Mouse (Mus musculus) left cerebral cortex, adult 11 months (tissue): ENCODE results near the gene Med12l.
"Not testable (repeated sequence)": the region's sequence is repeated elsewhere in the genome, so short reads cannot be mapped to it uniquely, and the experiment has no call there.

Experiments
- DNase-seq: peaks from one replicate; pipeline ENCODE4 v3.0.0; 2022; ENCODE audit warnings: low spot score

Gene Med12l

DNA sequence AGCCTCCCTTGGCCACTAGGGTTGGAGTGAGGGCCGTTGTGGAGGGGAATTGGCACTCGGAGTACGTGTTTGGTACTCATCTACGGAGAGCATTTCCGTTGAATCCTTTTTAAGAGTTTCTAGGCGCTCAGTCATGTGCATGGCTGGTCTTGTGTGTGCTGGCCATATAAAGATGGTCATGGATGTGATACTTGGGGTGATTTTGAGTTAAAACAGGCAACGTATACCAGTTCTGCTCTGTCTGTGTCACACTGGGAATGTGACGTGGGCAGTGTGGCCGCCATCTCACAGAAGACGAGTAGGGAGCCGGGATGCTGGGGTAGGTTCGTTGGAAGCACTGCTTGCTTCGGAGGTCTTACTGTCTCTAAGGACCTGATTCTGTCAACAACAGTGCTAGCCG lies 17.3 kb downstream of the Med12l start:
- DNase-seq: no peak

DNA sequence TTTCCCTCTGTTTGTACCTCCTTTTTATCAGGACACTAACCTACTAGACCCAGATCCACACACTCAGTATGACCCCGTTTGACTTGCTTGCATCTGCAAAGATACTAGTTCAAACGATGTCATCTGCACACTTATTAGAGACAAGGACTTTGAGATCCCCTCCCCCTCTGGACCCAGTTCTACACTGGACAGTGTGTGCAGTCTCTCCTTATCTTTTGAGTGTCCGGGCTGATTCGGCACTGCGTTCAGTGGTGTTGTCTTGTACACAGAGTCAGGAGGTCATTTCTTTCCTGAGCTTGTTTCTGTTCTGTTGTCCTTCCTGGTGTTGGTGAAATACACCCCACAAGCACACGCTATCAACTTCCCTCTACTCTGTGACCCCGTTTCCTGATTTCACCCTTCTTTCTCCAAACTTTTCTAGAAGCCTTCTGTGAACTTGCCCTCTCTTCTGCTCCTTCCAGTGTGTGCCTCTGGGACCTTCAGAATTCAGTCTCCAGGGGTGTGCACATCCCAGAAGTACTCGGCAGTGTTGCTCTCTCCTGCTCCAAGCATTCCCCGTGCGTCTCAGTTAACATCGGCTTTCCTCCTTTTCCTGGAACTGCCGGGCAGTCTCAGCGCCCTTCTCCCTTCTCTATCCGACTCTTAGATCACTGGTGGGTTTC lies 19.0 kb downstream of the Med12l start:
- no peak for DNase-seq

DNA sequence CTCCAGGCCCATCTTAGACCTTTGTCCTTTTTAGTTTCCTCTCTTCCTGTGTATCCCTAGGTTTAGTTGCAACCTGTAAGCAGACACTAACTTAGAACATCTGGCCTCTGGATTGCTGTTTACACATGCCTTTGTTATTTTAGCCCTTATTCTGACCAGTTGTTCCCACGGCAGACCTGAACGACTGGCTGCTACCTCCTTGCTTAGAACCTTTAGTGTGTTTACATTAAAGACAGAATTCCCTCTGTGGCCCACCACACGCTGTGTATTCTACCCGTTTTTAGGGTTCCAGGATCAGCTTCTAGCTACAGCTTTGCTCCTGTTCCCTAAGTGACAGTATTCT lies 19.5 kb downstream of the Med12l start:
- no peak for DNase-seq

DNA sequence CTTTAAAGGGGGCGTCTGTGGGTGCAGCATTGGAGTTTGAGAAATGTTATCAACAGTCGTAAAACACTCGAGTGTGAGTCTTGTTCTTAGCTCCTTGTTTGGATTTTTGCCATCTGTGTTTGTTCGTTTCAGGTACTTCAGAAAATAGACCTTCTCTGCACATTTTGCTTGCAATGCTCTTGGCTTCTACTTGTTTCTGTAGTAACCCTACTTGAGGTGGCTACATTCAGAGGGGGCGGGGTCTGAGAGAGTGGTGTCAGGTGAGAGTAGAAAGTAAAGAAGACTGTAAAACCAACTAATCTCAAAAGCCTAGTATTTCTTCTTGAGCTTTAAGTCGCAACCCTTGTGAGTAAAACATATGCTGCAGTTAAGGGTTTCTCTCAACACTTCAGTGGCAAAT lies 23.1 kb downstream of the Med12l start:
- DNase-seq: no peak

DNA sequence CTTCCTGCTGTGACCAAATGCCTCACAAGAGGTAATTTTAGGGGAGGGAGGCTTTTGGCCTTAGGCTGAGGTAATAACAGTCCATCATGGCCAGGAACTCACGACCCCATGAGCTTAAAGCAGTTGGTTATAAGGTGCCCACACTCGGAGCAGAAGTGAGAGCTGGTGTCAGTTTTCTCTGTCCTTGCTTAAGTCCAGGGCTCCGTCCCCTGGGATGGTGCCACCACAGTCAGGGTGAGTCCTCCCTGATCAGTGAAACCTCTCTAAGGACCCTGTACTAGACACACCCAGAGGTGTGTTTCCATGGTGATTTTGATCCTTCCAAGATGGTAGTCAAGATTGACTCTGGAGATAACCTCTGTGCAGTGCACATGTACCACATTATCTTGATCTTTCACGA lies 25.4 kb downstream of the Med12l start:
- DNase-seq: no peak

DNA sequence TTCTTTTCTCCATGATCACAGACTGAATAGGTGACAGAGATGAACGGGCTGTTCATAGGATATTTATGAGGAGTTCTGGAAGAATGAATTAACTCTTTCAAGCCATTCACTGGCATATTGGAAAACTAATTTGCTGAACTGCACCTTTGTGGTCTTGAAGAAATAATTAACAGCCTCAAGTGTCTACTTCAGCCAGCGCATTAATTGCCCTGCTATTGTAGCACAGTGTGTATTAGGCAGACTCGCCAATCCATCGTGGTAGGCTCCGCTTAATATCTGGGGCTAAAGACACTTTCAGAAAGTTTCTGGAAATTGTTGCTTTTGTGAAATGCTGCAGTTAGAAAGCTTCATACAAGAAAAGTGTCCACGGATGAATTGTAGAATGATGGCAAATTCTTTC lies 35.9 kb downstream of the Med12l start:
- no peak for DNase-seq

DNA sequence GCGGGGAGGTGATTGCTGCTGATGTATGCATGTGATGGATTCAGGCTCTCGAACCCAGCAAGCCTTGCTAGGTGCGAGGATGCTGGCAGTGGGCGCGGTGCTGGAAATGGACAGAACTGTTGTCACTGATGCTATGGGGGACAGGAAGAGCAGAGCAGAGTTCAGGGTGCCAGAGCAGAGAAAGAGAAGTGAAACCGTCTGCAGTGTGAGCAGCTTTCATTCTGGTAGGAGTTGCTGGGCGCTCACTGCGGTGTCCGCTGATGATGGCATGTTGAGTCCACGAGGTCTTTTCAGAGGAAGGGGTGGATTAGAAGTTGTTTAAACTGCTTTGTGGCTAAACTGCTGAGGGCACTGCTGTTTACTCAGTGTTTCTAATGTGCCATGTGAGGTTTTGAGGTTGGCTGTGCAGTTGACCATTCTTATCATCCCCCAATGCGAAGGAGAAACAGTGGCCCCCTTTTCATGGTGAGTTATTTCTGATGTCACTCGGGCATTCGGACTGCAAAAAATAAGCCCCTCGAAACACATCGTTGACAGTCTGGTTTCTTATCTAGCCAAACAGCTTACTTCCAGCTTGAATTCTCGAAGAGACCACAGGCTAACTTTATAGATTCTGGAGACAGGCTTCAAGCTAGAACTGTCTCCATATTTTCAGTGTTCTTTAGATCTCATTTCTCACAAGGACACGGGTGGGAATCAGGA lies 49.4 kb downstream of the Med12l start:
- no peak for DNase-seq

DNA sequence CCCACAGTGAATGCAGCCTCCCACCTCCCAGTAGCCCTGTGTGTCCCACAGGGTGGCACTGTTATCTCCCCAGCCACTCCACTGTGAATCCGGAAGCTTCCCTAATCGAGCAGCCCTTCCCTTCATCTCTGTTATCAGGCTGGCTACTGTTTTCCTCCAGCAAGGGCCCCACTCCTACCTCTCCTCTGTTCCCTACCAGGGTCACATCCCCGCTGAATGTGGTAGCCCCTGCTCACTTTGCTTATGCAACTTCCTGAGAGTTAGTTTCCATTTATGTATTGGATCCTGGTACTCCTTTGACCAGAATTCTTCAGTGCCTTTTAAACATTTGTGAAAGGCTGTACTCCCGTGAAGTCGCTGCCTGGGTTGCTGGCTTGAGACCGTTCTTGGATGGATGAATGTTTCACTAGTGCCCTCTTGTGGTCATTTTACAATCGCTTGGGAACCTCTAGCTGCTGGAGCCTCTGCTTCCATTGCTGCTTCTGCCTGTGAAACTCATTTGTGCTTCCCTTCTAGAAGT lies 53.5 kb downstream of the Med12l start:
- peak; percentile 73 for DNase-seq

DNA sequence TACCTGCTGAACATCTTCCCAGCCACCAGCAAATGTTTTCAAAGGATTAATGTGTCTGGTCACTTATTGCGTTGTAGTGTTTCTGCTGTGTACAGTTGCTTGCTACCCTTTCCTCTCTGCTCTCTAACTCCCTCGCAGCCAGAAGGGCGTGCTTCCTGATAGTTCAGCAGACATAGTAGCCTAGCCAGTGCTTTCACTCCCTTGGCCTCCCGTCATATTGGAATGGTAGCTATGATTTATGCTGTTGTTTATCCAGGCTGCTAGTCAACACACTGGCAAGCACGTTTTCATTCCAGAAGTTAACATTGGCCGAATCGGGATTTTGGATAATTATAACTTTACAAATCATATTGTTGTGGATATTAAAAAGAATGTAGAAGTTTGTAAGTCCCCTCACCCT lies 54.5 kb downstream of the Med12l start:
- DNase-seq: no peak

DNA sequence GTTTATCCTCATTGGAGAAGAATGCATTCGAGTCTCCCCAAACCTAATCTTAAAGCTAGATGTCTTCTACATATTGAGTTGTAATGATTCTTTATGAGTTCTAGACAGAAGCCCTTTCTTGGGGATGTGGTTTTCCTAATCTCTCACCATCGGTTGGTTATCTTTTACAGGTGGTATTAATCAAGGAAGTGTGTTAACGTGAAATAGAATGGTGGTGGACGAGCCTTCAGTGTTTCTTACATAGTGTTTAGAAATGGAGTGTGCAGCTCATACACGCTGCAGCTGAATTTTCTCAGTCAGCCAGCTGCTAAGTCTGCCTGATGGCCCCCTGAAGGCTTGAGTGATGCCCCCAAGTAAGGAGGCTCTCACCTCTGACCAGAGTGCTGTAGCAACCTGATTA lies 56.5 kb downstream of the Med12l start:
- no peak for DNase-seq

DNA sequence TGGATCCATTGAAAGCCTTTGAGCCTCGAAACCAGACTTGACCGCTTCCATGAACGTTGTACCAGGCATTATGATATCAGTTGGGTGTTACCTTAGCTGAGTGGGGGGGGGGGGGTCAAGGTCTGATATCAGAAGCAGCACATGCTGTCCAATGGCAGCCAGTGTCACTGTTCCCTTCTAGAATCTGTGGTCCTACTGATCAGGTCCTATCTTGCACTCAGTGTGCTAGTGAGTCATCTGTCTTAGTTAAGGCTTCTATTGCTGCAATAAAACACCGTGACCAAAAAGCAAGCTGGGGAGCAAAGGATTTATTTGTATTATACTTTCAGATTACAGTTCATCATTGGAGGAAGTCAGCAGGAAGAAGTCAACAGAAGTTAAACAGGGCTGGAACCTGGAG lies 57.8 kb downstream of the Med12l start:
- no peak for DNase-seq

DNA sequence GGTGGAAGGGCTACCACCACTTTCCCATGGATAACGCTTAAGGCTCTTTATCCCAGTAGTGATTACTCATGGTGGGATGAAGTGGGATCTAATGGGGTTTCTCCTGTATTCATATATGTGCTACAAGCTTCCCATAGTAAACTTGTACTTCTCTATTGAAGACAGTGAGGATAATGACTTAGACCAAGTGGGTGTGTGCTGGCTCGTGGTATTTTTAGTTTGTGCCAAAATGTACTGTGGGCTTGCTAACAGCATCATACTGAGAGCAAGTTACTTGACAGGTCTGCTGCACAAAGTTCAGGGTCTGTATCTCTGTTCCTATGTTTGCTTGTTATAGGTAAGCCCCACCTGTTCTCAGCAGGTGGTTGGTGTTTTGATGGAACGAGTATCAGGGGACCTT lies 60.3 kb downstream of the Med12l start:
- no peak for DNase-seq

DNA sequence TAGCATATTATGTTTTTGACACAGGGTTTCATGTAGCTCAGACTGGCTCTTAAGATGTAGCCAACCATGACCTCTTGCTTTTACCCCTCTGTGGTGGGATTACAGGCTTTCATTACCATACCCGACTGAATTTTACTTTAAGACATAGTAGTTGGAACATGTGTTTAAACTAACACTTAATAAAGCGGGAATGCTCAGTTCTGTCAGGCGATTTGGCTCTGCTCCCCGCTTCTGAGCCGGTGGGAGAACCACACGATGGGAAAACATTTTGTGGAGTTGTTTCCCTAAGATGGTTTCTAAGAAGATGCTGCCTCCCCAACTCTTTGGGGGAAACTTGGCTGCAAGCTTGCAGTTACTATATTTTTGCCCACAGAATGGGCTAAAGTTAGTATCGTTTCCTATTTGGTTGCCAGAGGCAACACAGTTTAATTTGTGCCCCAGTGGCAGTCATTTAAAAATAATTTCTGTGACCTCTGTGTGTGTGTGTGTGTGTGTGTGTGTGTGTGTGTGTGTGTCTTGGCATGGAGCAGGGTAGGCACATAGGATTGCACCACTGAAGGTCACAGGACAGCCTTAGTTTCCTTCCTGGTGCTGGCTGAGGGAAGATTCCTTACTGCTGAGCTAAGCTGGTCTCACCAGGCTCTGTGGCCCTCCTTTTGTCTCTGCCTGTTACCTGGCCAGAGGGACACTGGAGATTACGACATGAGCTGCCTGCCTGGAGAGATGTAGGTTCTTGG lies 61.1 kb downstream of the Med12l start:
- DNase-seq: no peak

DNA sequence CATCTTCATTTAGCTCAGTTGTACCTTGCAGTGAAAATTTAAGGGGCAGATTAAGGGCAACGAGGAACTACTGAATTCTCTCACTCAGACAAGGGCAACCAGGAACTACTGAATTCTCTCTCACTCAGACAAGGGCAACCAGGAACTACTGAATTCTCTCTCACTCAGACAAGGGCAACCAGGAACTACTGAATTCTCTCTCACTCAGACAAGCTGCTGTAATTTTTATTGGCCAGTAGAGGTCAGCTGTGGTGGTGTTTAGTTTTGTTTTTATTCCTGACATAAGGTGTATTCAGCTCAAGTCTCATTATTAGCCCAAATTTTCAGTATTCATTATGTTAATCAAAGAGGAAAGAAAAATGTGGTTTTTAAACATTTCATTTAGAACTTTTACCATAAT lies 63.4 kb downstream of the Med12l start:
- not testable (repeated sequence) for DNase-seq

DNA sequence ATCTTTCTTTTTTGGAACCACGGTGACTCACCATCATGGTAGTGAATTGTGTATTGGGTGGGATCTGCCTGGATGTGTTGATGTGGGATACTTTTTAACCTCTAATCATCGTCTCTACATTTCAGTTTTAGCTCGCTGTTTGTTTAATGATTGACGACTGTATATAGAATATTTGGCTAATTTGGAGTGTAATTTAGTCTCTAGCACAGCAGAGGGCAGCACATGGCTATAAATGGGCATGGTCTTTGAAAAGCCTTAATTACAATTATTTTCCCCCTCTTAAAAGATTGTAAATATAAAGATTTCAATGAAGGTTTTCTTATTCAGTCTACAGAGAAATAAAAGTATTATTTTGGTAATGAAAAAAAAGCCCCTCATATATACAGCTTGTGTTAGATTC lies 71.7 kb downstream of the Med12l start:
- DNase-seq: no peak

DNA sequence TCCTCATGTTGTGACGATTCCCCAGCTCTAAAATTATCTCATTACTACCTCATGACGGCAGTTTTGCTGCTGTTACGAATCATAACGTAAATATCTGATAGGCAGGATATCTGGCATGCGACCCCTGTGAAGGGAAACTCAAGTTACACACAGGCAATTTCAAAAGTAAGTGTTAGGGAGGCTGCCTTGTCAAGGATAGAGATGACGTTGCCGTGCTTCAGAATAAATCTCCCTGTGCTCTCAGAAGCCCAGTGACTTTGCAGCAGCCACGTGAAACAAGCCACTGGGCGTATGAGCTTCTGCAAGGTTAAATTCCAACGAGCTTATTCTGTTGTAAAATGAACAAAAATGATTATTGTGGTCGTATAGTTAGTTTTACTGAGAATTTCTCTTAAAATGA lies 73.0 kb downstream of the Med12l start:
- no peak for DNase-seq

DNA sequence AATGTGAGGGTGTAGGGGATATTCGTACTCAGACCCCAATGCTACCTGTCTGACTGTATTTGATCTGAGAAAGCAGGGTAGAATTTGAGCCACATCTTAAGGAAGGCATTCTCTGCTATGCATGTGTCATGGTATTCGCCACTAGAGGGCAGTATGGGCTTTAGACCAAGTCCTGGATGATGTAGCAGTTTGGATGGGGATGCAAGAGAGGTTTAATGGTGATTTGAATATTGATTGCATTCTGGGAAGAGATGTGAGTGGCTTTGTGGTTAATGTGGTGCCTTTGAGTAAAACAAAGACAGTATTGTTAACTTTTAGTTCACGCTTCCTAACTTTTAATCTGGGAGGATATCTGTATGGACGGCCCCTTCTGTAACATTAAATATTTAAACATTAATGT lies 73.7 kb downstream of the Med12l start:
- no peak for DNase-seq

DNA sequence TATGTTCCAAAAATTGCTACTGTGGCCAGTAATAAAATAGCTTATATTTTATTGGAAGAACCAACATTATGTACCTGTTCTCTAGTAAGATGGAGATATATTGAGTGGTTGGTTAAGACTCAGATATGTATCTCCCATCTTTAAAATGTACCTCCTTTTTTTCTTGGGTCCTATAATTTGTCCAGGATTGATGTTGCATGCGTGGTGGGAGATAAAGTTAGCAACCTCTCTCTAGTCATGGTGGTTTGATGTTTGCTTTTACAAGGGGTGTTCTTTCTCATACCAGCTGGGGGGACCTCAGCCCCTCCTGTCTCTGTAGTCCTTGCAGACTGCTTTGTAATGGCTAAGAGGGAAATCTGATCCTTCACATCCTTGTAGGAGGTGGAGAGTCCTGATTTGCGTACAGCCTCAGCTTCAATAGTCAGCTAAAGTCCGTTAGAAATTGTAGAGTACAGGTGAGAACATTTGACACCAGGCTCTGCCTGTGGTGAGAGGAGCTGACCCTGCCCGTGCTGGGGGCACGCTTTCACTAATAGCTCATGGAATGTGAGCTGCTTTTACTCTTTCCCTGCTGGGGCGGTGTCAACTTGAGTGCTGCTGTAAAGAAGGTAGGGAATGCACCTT lies 74.8 kb downstream of the Med12l start:
- DNase-seq: no peak

DNA sequence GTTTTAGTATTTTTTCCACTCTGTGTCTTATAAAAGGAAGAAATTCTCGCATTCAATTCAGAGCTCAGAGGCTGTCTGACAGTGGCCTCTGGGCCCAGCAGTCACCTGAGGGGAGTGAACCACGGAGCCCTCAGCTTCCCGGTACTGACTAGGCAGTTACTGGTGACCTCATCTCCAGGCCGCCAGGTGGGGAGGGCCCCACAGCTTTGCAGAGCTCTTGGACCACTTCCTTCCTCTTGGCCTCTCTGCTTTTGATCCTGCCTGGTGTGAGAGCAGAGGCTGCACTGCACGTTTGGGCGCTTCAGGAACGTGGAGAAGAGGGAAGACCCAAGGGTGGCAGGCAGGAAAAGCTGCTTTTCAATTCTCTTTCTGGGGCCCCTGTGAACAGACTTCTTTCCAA lies 75.3 kb downstream of the Med12l start:
- DNase-seq: no peak

DNA sequence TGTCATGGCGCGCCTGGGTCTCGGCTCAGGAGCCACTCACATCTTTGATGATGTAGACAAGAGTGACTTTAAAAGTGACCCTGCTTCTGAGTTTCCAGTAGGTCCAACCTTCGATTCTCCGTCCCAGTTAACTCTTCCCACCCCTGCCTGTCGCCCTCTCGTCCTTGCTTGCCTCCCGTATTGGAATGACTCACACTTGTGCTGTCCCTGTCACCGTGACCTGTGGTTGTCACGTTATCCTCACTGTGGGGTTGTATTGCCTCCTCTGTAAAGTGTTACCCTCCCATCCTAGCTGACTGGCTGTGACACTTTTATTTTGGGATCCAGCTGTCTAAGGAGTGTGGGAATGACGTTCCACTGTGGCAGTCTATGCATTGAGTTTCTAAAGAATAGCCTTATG lies 87.1 kb downstream of the Med12l start:
- DNase-seq: no peak

DNA sequence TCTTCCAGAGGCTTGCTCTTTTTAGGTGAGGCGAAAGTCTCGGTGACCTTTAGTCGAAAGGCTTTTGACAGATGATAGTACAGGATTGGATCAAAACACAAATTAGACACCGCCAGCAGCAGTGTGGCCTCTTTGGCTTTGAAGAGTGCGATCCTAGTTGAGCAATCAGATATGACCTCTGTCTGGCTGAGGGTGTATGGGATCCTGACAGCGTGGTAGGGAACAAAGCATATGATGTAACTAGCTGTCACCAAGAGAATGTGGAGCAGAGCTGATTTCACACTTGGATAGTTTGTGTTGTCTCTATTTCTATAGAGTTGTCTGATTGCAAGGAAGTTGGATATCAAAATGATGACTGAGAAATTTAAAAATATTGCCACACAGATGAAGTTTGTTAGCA lies 91.8 kb downstream of the Med12l start:
- DNase-seq: no peak

DNA sequence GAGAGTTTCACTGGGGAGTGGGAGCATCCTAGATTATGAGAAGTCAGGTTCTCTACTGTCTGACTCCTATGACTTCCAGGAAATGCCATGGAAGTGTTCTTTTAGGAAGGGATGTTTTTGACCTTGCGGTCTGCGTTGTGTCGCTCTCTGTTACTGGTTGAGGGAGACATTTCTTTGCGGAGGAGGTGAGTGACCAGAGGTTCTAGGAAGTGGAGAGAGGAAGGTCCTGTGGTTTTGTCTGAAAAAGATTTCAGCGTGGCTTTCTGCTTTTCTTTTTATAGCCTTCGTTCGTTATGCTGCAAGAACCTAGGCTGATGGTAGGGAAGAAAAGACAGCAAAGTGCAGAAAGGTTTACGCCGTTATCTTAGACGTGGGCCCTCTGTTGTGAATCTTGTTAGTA lies 92.9 kb downstream of the Med12l start:
- no peak for DNase-seq
